Mouse (Mus musculus) G1E (cell line): ENCODE data around the gene Slc45a1.

Experiments
- CTCF ChIP-seq: IDR thresholded peaks from 2 replicates; pipeline ENCODE4 v1.5.1; 2012; ENCODE audit warnings: low read depth, low read length, inconsistent platforms, mixed read lengths
- POLR2AphosphoS5 ChIP-seq: IDR thresholded peaks from 2 replicates; pipeline ENCODE4 v1.6.1; 2012; ENCODE audit warnings: low read depth, low read length, inconsistent platforms; ENCODE audit not compliant: insufficient replicate concordance
- TAL1 ChIP-seq: conservative IDR thresholded peaks from 2 replicates; pipeline ENCODE4 v1.6.1; 2012; ENCODE audit warnings: low read depth, low read length, inconsistent platforms, mixed read lengths

DNA sequence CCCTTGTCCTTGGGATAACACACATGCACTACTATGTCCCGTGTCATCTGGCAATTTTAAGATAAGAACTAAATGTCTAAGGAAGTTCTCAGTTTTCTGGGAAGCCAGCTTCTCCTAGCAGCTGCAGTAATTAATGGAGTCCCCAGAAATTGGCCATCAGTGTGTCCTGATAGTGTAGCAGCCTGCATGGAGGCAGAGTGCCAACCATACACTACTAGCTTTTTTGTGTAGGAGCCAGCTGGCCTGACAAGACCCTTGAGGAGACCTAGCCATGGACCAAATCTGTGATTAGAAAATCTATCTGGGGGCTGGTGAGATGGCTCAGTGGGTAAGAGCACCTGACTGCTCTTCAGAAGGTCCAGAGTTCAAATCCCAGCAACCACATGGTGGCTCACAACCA lies 53.3 kb downstream of the Slc45a1 start:
- no peak for TF ChIP-seq CTCF
- TF ChIP-seq TAL1: no peak
- no peak for TF ChIP-seq POLR2AphosphoS5
